Mouse (Mus musculus) mesoderm, embryonic 11.5 days (tissue): ENCODE measurements at regions not wholly inside any gene's neighbourhood (a gene's known extent, or its start where the extent isn't known, plus 50 kb on each side); places are given as distances from the start of the nearest gene placed in this dataset.

Experiments
- DNase-seq: peaks from one replicate; pipeline ENCODE4 v3.0.0-alpha.2; 2012; ENCODE audit warnings: low read depth, low spot score

GRCm38 (mm10) chr8:54330106-54330505, 199.3 kb upstream of the Asb5 start:
- DNase-seq = no peak

DNA sequence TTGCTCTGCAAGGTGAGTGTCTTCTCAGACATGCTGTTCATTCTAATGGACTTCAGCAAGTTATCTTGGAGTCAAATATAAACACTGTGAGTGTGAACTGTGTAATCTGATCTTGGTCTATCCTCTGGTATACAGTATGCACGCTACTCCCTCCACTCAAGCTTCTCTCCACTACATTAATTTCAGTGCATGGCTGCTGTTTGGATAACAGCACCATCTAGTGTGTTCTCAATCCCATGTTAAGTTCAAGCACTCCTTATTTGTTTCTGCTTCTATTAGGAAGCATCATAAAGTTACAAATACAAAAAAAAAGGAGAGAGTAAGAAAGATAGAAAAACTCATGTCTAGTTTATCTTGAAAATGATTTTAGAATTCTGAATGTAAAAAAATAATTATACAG, 197.5 kb upstream of the Asb5 start:
- DNase-seq = no peak

- DNase-seq = no peak
Observed at GRCm38 (mm10) chr8:54351123-54351522, 178.3 kb upstream of the Asb5 start.

- no peak for DNase-seq
Observed at GRCm38 (mm10) chr8:54361716-54362115, 167.7 kb upstream of the Asb5 start.

- no peak for DNase-seq
Observed at GRCm38 (mm10) chr8:54370501-54370900, 158.9 kb upstream of the Asb5 start.

- DNase-seq = peak; percentile 42
Observed at GRCm38 (mm10) chr8:54371073-54371472, 158.3 kb upstream of the Asb5 start.

- DNase-seq = no peak
Observed at GRCm38 (mm10) chr8:54372921-54373320, 156.5 kb upstream of the Asb5 start.

DNA sequence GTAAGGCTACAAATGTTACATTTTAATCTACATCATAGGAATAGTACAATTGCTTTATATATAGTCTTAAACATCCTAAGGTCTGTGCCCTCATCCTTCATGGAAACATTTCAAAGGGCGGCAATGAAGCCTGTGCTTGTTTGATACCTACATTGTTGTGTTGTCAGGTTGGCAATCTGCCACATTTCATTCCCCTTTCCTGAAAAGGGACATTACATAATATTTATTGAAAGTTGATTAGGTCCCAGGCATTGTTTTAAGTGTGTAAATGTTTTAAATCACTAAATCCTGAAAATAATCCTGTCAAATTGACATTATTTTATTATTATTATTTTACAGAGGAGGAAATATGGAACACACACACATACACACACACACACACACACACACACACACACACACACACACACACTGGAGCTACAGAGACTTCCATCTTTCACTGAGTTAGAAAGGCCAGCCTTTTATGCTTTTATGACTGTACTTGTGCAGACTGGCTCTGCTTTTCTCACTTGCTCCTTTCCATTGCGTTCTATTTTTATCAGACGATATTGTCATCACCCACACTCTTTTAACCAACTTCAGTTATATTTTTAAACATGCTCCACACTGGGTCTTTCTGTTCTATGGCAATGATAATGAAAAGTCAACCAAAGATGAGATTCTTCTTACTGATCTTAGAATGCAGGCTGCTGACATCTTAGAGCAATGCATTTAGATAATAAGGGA, 153.8 kb upstream of the Asb5 start:
- no peak for DNase-seq

- DNase-seq = no peak
Observed at GRCm38 (mm10) chr8:54380191-54380590, 149.2 kb upstream of the Asb5 start.

DNA sequence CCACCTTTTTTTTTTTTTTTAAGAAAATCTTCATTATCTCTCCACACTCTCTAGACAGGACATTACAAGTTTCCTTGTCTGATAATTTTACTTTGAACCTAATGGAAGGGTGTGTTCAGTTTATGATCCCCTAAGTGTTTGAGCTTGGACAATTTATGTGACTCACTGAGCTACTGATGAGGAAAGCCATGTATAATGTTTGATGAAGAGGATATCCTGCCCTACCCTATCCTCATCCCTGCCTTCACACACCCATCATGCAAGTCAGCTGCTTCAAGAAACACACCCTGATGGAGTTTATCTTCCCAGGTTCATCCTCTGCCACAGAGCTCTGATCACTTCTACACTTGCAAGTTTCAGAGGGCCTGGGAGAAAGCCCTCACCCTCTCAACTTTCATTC, 136.5 kb upstream of the Asb5 start:
- no peak for DNase-seq

DNA sequence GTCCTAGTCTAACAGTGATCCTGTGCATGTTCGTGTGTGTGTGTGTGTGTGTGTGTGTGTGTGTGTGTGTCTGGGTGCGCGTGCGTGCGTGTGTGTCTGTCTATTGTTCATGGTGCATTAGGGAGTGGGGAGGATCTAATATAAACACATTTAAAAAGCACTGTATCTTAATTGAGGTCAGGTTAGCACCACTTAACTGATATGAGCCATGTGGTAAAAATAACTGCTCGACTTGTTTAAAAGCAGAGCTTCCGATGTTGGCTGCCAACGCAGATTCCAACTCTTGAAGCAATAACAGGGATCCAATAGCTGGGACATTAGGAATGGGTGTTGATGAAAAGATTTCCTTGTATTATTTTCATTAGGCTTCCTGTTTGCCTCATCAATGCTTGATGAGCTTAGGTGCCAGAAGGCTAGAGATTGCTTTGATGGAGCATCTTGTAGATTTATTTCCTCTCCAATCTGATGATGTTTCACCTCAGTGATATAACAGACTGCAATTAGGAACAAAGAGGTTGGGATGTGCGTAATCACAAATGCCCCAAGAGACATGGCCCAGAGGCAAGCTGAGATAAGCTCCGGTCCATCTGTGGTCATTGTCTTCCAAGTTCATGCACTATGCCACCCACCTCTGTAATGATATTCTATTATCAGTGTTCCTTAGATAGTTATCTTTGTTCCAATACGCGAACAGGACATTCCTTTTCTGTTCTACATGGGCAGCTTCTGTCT, 135.7 kb upstream of the Asb5 start:
- no peak for DNase-seq

DNA sequence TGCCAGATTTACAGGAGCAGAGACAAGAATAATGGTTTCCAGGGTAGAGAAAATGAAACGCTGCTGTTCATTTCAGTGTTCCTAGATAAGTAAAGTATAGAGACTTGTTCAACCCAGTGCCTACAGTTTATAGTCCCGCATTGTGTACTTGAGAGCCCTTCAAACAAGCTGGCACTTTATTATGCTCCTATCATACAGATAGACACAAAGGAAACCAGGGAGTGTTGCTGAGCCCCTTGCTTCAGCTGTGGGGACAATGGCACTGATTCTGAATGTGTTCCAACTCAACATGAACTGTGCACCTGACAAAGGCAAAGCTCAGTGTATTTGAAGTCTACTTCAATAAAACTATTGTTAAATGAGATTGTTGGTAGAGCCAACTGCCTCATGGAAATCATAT, 123.7 kb upstream of the Asb5 start:
- DNase-seq = no peak

DNA sequence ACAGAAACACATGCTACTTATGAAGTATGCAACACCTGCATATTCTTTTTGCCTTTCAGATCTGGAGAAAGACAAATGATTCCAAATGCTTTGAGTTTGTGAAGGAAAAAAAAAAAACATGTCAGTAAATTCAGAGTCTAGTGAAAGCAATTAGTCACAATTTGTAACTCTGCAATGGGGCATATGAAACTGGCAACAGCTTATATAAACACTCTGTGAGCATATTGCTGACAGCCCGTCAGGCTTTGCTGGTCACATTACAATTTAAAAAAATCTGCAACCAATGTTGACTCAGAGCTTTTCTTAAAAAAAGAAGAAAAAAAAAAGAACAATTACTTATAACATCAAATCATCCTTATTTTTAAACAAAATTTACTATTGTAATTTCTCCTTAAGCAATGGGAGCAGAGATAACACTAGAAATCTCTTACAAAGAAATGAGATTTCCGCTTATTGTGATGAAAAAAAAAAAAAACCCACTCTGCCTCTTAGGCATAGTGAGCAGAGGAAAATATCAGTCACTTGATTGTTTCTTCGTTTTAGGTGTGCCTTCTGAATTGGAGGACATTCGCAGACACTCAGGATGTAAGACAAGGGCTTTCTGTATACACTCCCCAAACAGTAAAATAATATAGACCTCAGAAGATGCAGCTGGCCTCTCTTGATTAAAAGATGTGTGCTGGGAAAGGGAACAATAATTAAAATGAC, 115.1 kb upstream of the Asb5 start:
- no peak for DNase-seq

- DNase-seq = no peak
Observed at GRCm38 (mm10) chr8:54416691-54417090, 112.7 kb upstream of the Asb5 start.

GRCm38 (mm10) chr8:54418035-54418434, 111.3 kb upstream of the Asb5 start:
- no peak for DNase-seq

- DNase-seq = no peak
Observed at GRCm38 (mm10) chr8:54420339-54421098, 108.9 kb upstream of the Asb5 start.

DNA sequence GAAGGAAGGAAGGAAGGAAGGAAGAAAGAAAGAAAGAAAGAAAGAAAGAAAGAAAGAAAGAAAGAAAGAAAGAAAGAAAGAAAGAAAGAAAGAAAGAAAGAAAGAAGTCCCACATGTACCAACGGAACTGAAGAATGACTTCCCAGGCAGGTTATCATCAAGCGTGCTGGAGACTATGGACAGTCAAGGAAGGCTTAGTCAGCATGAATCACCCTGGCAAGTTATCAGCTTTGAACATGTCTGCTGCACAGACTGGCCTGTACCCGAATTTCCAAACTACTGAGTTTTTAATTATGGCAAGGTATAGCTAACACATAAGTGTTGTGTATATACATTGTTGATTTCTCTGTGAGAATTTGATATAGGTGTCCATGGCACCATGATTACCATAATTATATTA, 104.3 kb upstream of the Asb5 start:
- DNase-seq = no peak

- DNase-seq = no peak
Observed at GRCm38 (mm10) chr8:54435694-54436093, 93.7 kb upstream of the Asb5 start.

GRCm38 (mm10) chr8:54441143-54441542, 88.2 kb upstream of the Asb5 start:
- no peak for DNase-seq

- DNase-seq = no peak
Observed at GRCm38 (mm10) chr8:54442395-54442794, 87.0 kb upstream of the Asb5 start.

DNA sequence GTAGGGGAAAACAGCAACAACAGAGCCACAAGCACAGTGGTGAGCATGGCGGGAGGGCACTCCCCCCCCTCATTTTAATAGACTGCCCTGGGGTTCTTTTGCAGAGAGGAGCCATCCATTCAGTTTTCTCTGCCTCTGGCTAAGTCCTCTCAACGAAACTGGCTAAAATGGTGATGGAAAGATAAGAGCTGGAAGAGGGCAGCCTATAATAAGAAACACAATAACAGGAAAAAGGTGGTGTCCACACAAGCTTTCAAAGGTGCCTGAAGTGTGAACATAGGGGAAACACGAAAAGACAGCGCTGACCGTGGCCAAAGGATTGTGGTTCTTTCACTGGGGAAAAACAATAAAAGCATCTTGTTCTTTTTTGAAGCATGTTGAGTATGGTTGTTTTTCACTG, 83.0 kb upstream of the Asb5 start:
- DNase-seq = no peak

DNA sequence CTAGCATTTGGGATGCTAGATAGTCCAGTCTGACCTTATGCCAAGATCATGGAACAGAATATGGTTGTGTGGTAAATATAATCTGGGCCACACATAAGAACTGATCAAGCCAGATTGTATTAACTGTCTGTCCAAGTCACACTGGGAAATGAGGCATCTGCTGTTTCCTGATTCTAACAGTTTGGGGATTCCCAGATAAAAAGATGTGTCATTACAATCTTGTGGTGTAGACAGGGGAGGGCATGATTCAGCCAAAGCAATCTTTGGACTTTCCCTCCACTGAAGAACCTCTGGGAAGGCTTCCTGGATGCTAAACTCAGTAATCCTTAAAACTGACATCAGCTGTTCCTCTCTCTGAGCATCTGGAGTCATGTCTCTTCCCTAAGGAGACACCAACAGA, 79.6 kb upstream of the Asb5 start:
- no peak for DNase-seq
